Mouse (Mus musculus): ENCODE measurements at regions not wholly inside any gene's neighbourhood (a gene's known extent, or its start where the extent isn't known, plus 50 kb on each side); places are given as distances from the start of the nearest gene placed in this dataset.

GRCm38 (mm10) chr12:68774800-68775199 lies 384.2 kb downstream of the Rps29 start:
- TF ChIP-seq CTCF (IDR thresholded peaks at IDR 0.05; ENCODE audit: insufficient read depth, low read depth, low read length) (no peak), POLR2A (IDR thresholded peaks at IDR 0.05; ENCODE audit: insufficient read depth, low read depth, low read length) (no peak)
